12 mouse cellular contexts compared by ENCODE assay signal in genomic region chr1:39482115-39482815, GRCm38 (mm10). TPM values are rescaled to one million over a fixed set of nuclear protein-coding genes. Genes with fewer than 3 reads are reported as not detected.
A peak's percentile ranks its signal among the peaks of the same experiment; 100 is the strongest.
DNase-seq lines count a peak whose midpoint lies in the region; ATAC-seq and TF ChIP-seq lines count a peak whose summit lies in the region.
"Had no signal": no experiment of that assay in that cellular context is flagged by ENCODE, and none has a peak within 500 bp of the region (broad histone marks: within the 10 kb centered on the region; RNA-seq: fewer than 3 reads in every experiment).

No protein-coding gene starts in this region.

- H3K4me1 ChIP-seq in midbrain, embryonic 10.5 days, result peaks cover 34% of the 10 kb centered on the region
- peaks cover 13% of the 10 kb centered on the region for H3K4me1 ChIP-seq in midbrain, embryonic 16.5 days (ENCODE audit: control insufficient read depth, insufficient read depth, low read length)
- H3K4me1 ChIP-seq in liver, postnatal 0 days (ENCODE audit: insufficient read depth), result peaks cover 26% of the 10 kb centered on the region

- H3K9ac ChIP-seq in midbrain, embryonic 16.5 days (ENCODE audit: low read depth, low read length), result no peak overlapping the region
- H3K9ac ChIP-seq in liver, postnatal 0 days (replicated peaks), result no peak overlapping the region

- H3K36me3 ChIP-seq in midbrain, embryonic 10.5 days, result no peaks in the 10 kb centered on the region
- no peaks in the 10 kb centered on the region for H3K36me3 ChIP-seq in midbrain, embryonic 16.5 days (ENCODE audit: control insufficient read depth, insufficient read depth, low read length)
- no peaks in the 10 kb centered on the region for H3K36me3 ChIP-seq in liver, postnatal 0 days (replicated peaks; ENCODE audit: insufficient read depth, low read length)

- H3K9me3 ChIP-seq in midbrain, embryonic 10.5 days (replicated peaks), result no peaks in the 10 kb centered on the region
- H3K9me3 ChIP-seq in midbrain, embryonic 16.5 days (replicated peaks; ENCODE audit: control insufficient read depth, low read length, poor library complexity, severe bottlenecking), result no peaks in the 10 kb centered on the region
- no peaks in the 10 kb centered on the region for H3K9me3 ChIP-seq in liver, postnatal 0 days (ENCODE audit: low read length)

- peaks cover 24% of the 10 kb centered on the region for H3K27me3 ChIP-seq in midbrain, embryonic 10.5 days (ENCODE audit: low read depth, poor library complexity, severe bottlenecking)
- H3K27me3 ChIP-seq in midbrain, embryonic 16.5 days (ENCODE audit: control insufficient read depth, insufficient read depth, low read depth, low read length), result no peaks in the 10 kb centered on the region
- H3K27me3 ChIP-seq in liver, postnatal 0 days (ENCODE audit: insufficient read depth, low read length), result no peaks in the 10 kb centered on the region

- DNase-seq in midbrain, embryonic 10.5 days (ENCODE audit: low spot score), result peak; percentile 51
- peak; percentile 67 for DNase-seq in embryo, embryonic 10.5 days (ENCODE audit: low spot score)
- no peak for DNase-seq in liver, postnatal 0 days
- peak; percentile 82 for DNase-seq in retina, postnatal 1 day
- DNase-seq in cerebellum, postnatal 25 days, result no peak
- DNase-seq in urinary bladder, adult 2 months (ENCODE audit: low spot score), result no peak
- DNase-seq: adrenal gland, postnatal 36 days; cerebellum, adult 2 months; gastrocnemius, postnatal 10 days; kidney, postnatal 36 days had no signal

- no peak for TF ChIP-seq CTCF in liver, postnatal 0 days (IDR thresholded peaks at IDR 0.05; ENCODE audit: low read depth)

- H3K4me2 ChIP-seq in midbrain, embryonic 16.5 days (ENCODE audit: low read length), result no peak overlapping the region
- H3K4me2 ChIP-seq in liver, postnatal 0 days (ENCODE audit: low read depth, low read length), result peak overlapping the region; percentile 48

- 55% methylated on average over 10 of the region's 10 CpGs for WGBS in midbrain, embryonic 10.5 days
- 50% methylated on average over 10 of the region's 10 CpGs for WGBS in midbrain, embryonic 16.5 days
- WGBS in liver, postnatal 0 days (ENCODE audit: insufficient replicate concordance), result 28% methylated on average over 10 of the region's 10 CpGs

- no peak overlapping the region for H3K4me3 ChIP-seq in midbrain, embryonic 10.5 days
- no peak overlapping the region for H3K4me3 ChIP-seq in midbrain, embryonic 16.5 days (ENCODE audit: low read depth, low read length)
- no peak overlapping the region for H3K4me3 ChIP-seq in liver, postnatal 0 days (ENCODE audit: low read depth, low read length)

- peak overlapping the region; percentile 72 for H3K27ac ChIP-seq in midbrain, embryonic 10.5 days (replicated peaks)
- no peak overlapping the region for H3K27ac ChIP-seq in midbrain, embryonic 16.5 days (ENCODE audit: low read length)
- H3K27ac ChIP-seq in liver, postnatal 0 days (ENCODE audit: low read depth), result peak overlapping the region; percentile 70

- no peak for TF ChIP-seq EP300 in liver, postnatal 0 days (IDR thresholded peaks at IDR 0.05; ENCODE audit: low read depth)

- no peak for ATAC-seq in midbrain, embryonic 16.5 days
- no peak for ATAC-seq in liver, postnatal 0 days
- ATAC-seq: intestine, embryonic 16.5 days had no signal

RNA-seq across cellular contexts. Expression of gene Tbc1d8, which starts 3.7 kb away (rescaled TPM):
- polyA plus RNA-seq in midbrain, embryonic 10.5 days (2016; fragmentation: Nextera tagmentation; extraction: Ambion mirVana), result 5.9 TPM in 2 replicates
- polyA plus RNA-seq in midbrain, embryonic 16.5 days (2015; fragmentation: Nextera tagmentation; extraction: Ambion mirVana), result 11.7 and 12.6 TPM in 2 replicates
- polyA plus RNA-seq in liver, postnatal 0 days (2015; fragmentation: Nextera tagmentation; extraction: Ambion mirVana), result 7.2 and 8.8 TPM in 2 replicates
- polyA plus RNA-seq in urinary bladder, adult 2 months (2012; rRNA removed), result 40.9 and 41.8 TPM in 2 replicates

RNA-seq across cellular contexts. Expression of gene Cnot11, which starts 52.5 kb away (rescaled TPM):
- 18.8 and 20.9 TPM in 2 replicates for polyA plus RNA-seq in midbrain, embryonic 10.5 days (2016; fragmentation: Nextera tagmentation; extraction: Ambion mirVana)
- polyA plus RNA-seq in midbrain, embryonic 16.5 days (2015; fragmentation: Nextera tagmentation; extraction: Ambion mirVana), result 10.5 and 10.6 TPM in 2 replicates
- polyA plus RNA-seq in liver, postnatal 0 days (2015; fragmentation: Nextera tagmentation; extraction: Ambion mirVana), result 5.9 and 7.7 TPM in 2 replicates
- 16.8 and 17.1 TPM in 2 replicates for polyA plus RNA-seq in urinary bladder, adult 2 months (2012; rRNA removed)

Comparison
In these comparisons a context has a peak if more than half of its experiments do, and no peak if none do; other contexts are left out.
1. DNase-seq: peak in midbrain, embryonic 10.5 days (single experiment), embryo, embryonic 10.5 days (single experiment) and retina, postnatal 1 day (single experiment); none in liver, postnatal 0 days (single experiment), cerebellum, postnatal 25 days (0 of 2) and urinary bladder, adult 2 months (single experiment).